Mouse (Mus musculus) limb, embryonic 10.5 days (tissue): ENCODE results near the gene Gab1. TPM values are rescaled to one million over a fixed set of nuclear protein-coding genes. Genes with fewer than 3 reads are reported as not detected.
A peak's percentile ranks its signal among the peaks of the same experiment; 100 is the strongest.

Source experiments
- DNase-seq: peaks from one replicate; pipeline ENCODE4 v3.0.0-alpha.2; 2017; ENCODE audit warnings: low spot score
- H3K27ac ChIP-seq: fragments of 300-500 bp; sonication (generic); 2 replicates; pipeline ENCODE4 v1.5.1; 2016; ENCODE audit warnings: mild to moderate bottlenecking
- H3K27me3 ChIP-seq: fragments of 300-500 bp; sonication (generic); 2 replicates; pipeline ENCODE4 v1.6.1; 2016; ENCODE audit warnings: low read depth, mild to moderate bottlenecking; ENCODE audit not compliant: poor library complexity, severe bottlenecking
- H3K36me3 ChIP-seq: fragments of 300-500 bp; sonication (generic); 2 replicates; pipeline ENCODE4 v1.6.1; 2016; ENCODE audit warnings: mild to moderate bottlenecking, moderate library complexity
- H3K4me1 ChIP-seq: fragments of 300-500 bp; sonication (generic); 2 replicates; pipeline ENCODE4 v1.6.1; 2016
- H3K4me3 ChIP-seq: fragments of 300-500 bp; sonication (generic); 2 replicates; pipeline ENCODE4 v1.5.1; 2016; ENCODE audit warnings: mild to moderate bottlenecking, moderate library complexity
- H3K9me3 ChIP-seq: fragments of 300-500 bp; sonication (generic); replicated peaks from 2 replicates; pipeline ENCODE4 v1.6.1; 2016; ENCODE audit warnings: mild to moderate bottlenecking
- WGBS: fragments of 180-500 bp; shearing (Covaris S2); methylation state at CpG from one replicate; pipeline ENCODE4 v1.1.7; 2016; 5-methylcytosine and 5-hydroxymethylcytosine counted together
- polyA plus RNA-seq: library from polyadenylated mRNA; unstranded; fragments of >200 nt; fragmentation: Nextera tagmentation; extraction: Ambion mirVana; gene quantifications from 2 replicates; pipeline ENCODE4 v1.2.1, GENCODE M21; 2016

Gene Gab1
- polyA plus RNA-seq, 1 experiment from 2014 or later = 14.2 TPM

DNA sequence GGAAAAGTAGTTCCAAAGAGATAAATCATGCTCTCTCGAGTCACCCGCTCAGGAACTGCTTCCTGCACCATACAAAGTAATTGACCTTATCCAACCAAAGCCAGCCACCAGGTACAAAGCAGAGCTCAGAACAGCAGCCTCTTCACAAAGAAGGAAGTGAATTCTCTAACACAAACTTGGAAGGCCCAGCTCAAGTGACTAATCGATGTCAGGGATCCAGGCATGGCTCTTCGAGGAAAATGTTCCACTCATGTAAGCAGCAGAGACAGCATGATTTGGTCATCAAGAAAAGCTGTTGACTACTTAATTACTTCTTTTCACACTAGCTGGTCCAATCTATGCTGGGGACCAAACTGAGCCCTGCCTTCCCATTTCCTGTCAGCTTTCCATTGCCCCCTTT, 69.4 kb downstream of the Gab1 start:
- peak overlapping the region; percentile 19; the same call in 1 of the 2 replicates for H3K27ac ChIP-seq

GRCm38 (mm10) chr8:80810442-80810841, 69.9 kb downstream of the Gab1 start:
- H3K9me3 ChIP-seq = no peaks in the 10 kb centered on the region
- WGBS = 91% methylated on average over 5 of the region's 5 CpGs
- no peak for DNase-seq
- no peaks in the 10 kb centered on the region for H3K36me3 ChIP-seq
- H3K27ac ChIP-seq = no peak overlapping the region
- peaks cover 28% of the 10 kb centered on the region for H3K4me1 ChIP-seq
- H3K4me3 ChIP-seq = no peak overlapping the region
- H3K27me3 ChIP-seq = no peaks in the 10 kb centered on the region

More for the DNA sequence above, 69.4 kb downstream of the Gab1 start:
- Histone ChIP-seq H3K27me3 (no peaks in the 10 kb centered on the region), H3K4me1 (peaks cover 28% of the 10 kb centered on the region), H3K4me3 (no peak overlapping the region), H3K9me3 (no peaks in the 10 kb centered on the region), H3K36me3 (no peaks in the 10 kb centered on the region)
- DNase-seq = no peak
- WGBS = 68% methylated on average over 4 of the region's 4 CpGs

DNA sequence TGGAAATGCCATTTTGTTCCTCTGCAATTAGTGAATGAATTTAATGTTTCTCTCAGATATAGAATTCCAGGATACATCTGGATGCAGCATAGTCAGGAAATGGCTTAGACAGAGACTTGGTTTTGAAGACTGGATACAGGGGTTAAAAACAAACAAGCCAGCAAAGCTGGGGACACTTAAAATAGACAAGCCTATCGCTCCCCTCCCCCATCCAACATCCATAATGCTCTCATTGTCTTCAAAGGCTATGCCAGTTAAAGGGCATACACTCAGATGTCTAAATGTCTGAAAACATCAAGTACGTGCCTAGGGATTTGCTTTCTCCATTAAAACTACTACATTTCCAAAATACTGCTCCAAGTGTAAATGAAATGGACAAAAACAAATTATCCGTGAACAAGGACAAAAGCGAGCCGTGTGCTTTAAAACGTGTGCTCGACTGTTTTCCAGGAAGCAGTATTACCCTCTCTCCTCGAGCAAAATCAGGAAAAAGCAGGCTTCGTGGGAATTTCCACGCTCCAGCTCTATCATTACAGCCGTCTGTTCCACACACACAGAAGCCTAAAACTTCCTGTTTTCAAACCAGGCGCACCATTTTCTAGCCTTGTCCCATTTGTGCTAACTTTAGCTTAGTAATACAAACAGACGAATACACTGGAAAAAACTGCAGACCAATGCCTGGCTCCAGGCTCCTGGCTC, 72.4 kb downstream of the Gab1 start:
- Histone ChIP-seq H3K27me3 (no peaks in the 10 kb centered on the region), H3K4me3 (no peak overlapping the region), H3K36me3 (no peaks in the 10 kb centered on the region), H3K9me3 (no peaks in the 10 kb centered on the region), H3K4me1 (peaks cover 34% of the 10 kb centered on the region), H3K27ac (peak overlapping the region; percentile 66)
- WGBS = 74% methylated on average over 13 of the region's 13 CpGs
- no peak for DNase-seq

DNA sequence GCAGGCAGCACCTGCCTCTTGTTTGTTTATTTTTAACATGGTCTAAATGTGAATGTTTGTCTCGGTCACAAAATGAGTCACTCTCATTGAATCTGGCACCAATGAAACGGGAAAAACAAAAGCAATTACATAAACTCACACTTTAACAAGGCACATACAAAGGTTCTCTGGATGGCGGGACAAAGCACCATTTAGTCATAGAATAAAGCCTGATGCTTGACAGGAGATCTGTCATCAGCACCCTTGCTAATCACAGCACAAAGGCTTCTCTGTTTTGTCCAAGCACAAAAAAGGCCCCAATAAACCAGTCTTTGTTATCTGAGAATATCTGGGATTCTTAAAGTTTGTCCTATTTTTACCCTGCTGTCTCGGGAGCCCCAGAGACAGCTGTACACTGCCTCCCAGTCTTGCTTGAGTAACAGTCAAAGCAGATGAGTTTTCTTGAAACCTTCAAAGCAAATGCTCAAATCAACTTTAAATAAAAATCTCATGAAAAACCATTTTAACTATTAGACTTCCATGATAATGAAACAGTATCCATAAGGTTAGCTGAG, 76.2 kb downstream of the Gab1 start:
- H3K9me3 ChIP-seq = no peaks in the 10 kb centered on the region
- 72% methylated on average over 4 of the region's 4 CpGs for WGBS
- H3K4me1 ChIP-seq = peaks cover 20% of the 10 kb centered on the region
- 0 out of 2 replicates have a peak overlapping the region, but pooled peaks have one; percentile 12 for H3K27ac ChIP-seq
- H3K36me3 ChIP-seq = peaks cover 2% of the 10 kb centered on the region; the same call in 1 of the 2 replicates
- DNase-seq = no peak
- H3K27me3 ChIP-seq = no peaks in the 10 kb centered on the region
- no peak overlapping the region for H3K4me3 ChIP-seq

DNA sequence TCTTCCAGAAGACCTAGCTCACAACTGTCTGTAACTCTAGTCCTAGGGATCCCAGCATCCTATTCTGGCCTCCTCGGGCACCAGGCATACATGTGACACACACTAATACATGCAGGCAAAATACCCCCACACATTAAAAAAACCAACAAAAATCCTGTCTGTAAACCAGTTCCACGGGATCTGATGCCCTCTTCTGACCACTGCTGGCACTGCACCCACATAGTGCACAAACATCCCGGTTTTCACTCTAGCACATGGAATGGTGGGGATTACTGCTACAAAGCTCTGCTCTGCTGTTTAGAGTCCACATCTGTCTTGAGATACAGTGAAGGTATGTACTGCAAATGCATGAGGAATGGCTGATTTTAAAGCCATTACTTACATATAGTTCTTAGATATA, 81.5 kb downstream of the Gab1 start:
- Histone ChIP-seq H3K4me3 (no peak overlapping the region), H3K27me3 (no peaks in the 10 kb centered on the region), H3K9me3 (no peaks in the 10 kb centered on the region), H3K27ac (no peak overlapping the region), H3K4me1 (peaks cover 6% of the 10 kb centered on the region; the same call in 1 of the 2 replicates), H3K36me3 (peaks cover 8% of the 10 kb centered on the region; the same call in 1 of the 2 replicates)
- WGBS = 90% methylated on average over 3 of the region's 3 CpGs
- no peak for DNase-seq

- no peak overlapping the region for H3K27ac ChIP-seq
- 0 out of 2 replicates have a peak, but pooled peaks cover under 1% of the 10 kb centered on the region for H3K4me1 ChIP-seq
- no peak for DNase-seq
- H3K9me3 ChIP-seq = no peaks in the 10 kb centered on the region
- H3K27me3 ChIP-seq = no peaks in the 10 kb centered on the region
- no peak overlapping the region for H3K4me3 ChIP-seq
- peaks cover 8% of the 10 kb centered on the region; the same call in 1 of the 2 replicates for H3K36me3 ChIP-seq
- WGBS = 94% methylated on average over 7 of the region's 7 CpGs
Measured at GRCm38 (mm10) chr8:80798198-80798777, 82.0 kb downstream of the Gab1 start.

- DNase-seq = no peak
- H3K36me3 ChIP-seq = peaks cover 11% of the 10 kb centered on the region; the same call in 1 of the 2 replicates
- H3K4me3 ChIP-seq = no peak overlapping the region
- H3K4me1 ChIP-seq = no peaks in the 10 kb centered on the region
- H3K27ac ChIP-seq = no peak overlapping the region
- H3K27me3 ChIP-seq = no peaks in the 10 kb centered on the region
- H3K9me3 ChIP-seq = no peaks in the 10 kb centered on the region
- 91% methylated on average over 4 of the region's 4 CpGs for WGBS
Measured at GRCm38 (mm10) chr8:80796070-80796469, 84.2 kb downstream of the Gab1 start.

- 92% methylated on average over 19 of the region's 19 CpGs for WGBS
- Histone ChIP-seq H3K4me1 (no peaks in the 10 kb centered on the region), H3K27ac (no peak overlapping the region)
Measured at GRCm38 (mm10) chr8:80794585-80795509, 85.5 kb downstream of the Gab1 start.

DNA sequence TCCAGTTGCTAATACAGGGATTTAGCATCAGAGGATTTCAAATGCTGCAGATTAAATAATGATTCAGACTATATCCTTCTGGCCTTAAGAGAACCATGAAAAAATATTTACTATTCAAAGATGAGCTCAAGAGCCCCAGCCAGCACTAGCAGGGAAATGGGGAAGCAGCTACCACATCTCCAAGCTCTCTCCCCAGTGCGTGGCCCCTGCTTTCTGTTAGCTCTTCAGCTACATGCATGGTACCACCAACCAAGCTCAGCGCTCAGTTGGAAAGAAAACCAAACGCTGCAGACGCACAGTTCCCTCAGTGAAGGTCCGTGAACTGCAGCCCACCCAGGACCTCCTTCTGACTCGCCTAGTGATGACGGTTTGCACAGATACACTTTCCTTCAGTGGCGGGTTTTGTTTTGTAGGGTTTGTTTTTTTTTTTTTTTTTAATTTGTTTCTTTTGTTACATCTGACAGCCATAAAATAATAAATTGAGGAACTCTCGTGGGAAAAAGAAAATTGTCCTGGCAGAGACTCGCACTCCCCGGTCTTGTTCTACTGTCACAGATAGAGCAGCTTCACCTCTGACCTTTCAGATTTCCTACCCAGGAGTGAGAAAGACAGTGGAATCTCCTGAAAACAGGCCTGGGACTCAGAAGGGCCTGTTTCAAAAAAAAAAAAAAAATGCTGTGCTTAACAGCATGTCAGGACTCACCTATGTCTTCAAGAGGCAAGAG, 86.4 kb downstream of the Gab1 start:
- H3K4me3 ChIP-seq = no peak overlapping the region
- peaks cover 9% of the 10 kb centered on the region; the same call in 1 of the 2 replicates for H3K36me3 ChIP-seq
- no peak overlapping the region for H3K27ac ChIP-seq
- H3K4me1 ChIP-seq = no peaks in the 10 kb centered on the region
- no peaks in the 10 kb centered on the region for H3K9me3 ChIP-seq
- DNase-seq = no peak
- no peaks in the 10 kb centered on the region for H3K27me3 ChIP-seq
- 75% methylated on average over 11 of the region's 11 CpGs for WGBS

More at GRCm38 (mm10) chr8:80794585-80795509, 85.5 kb downstream of the Gab1 start:
- Histone ChIP-seq H3K4me3 (no peak overlapping the region), H3K36me3 (peaks cover 12% of the 10 kb centered on the region; the same call in 1 of the 2 replicates), H3K27me3 (no peaks in the 10 kb centered on the region), H3K9me3 (no peaks in the 10 kb centered on the region)
- no peak for DNase-seq

- Histone ChIP-seq H3K9me3 (no peaks in the 10 kb centered on the region), H3K4me3 (no peak overlapping the region), H3K36me3 (peaks cover 13% of the 10 kb centered on the region), H3K27ac (no peak overlapping the region), H3K27me3 (no peaks in the 10 kb centered on the region), H3K4me1 (no peaks in the 10 kb centered on the region)
- WGBS = 93% methylated on average over 5 of the region's 5 CpGs
- DNase-seq = no peak
Measured at GRCm38 (mm10) chr8:80792214-80792613, 88.1 kb downstream of the Gab1 start.

GRCm38 (mm10) chr8:80789324-80789723, 91.0 kb downstream of the Gab1 start:
- H3K9me3 ChIP-seq = no peaks in the 10 kb centered on the region

GRCm38 (mm10) chr8:80784559-80784958, 95.8 kb downstream of the Gab1 start:
- DNase-seq = no peak
- no peaks in the 10 kb centered on the region for H3K9me3 ChIP-seq
- H3K36me3 ChIP-seq = peaks cover 35% of the 10 kb centered on the region
- WGBS = 93% methylated on average over 9 of the region's 9 CpGs
- no peaks in the 10 kb centered on the region for H3K27me3 ChIP-seq
- no peak overlapping the region for H3K27ac ChIP-seq
- no peaks in the 10 kb centered on the region for H3K4me1 ChIP-seq
- H3K4me3 ChIP-seq = no peak overlapping the region

More at GRCm38 (mm10) chr8:80789324-80789723, 91.0 kb downstream of the Gab1 start:
- no peaks in the 10 kb centered on the region for H3K27me3 ChIP-seq
- H3K4me3 ChIP-seq = no peak overlapping the region
- DNase-seq = no peak
- peaks cover 23% of the 10 kb centered on the region for H3K36me3 ChIP-seq
- WGBS = 94% methylated on average over 6 of the region's 6 CpGs
- no peak overlapping the region for H3K27ac ChIP-seq
- H3K4me1 ChIP-seq = no peaks in the 10 kb centered on the region
